Mouse (Mus musculus) lung, embryonic 16.5 days (tissue): ENCODE results near the gene Itgal. TPM values are rescaled to one million over a fixed set of nuclear protein-coding genes. Genes with fewer than 3 reads are reported as not detected.

Experiments used
- ATAC-seq: fragments of 200-750 bp; cut with Nextera tagmentation; 2 replicates; pipeline ENCODE4 v1.8.0; 2017; ENCODE audit warnings: low read depth, mild to moderate bottlenecking, moderate library complexity
- H3K27ac ChIP-seq: fragments of 300-500 bp; sonication (generic); 2 replicates; pipeline ENCODE4 v1.5.1; 2014; ENCODE audit warnings: mild to moderate bottlenecking, control low read depth, low read length
- H3K27me3 ChIP-seq: fragments of 300-500 bp; sonication (generic); 2 replicates; pipeline ENCODE4 v1.6.1; 2014; ENCODE audit warnings: low read depth, low read length, mixed read lengths; ENCODE audit not compliant: control insufficient read depth, insufficient read depth
- H3K36me3 ChIP-seq: fragments of 300-500 bp; sonication (generic); 2 replicates; pipeline ENCODE4 v1.6.1; 2014; ENCODE audit warnings: low read length; ENCODE audit not compliant: control insufficient read depth, insufficient read depth
- H3K4me1 ChIP-seq: fragments of 300-500 bp; sonication (generic); replicated peaks from 2 replicates; pipeline ENCODE4 v1.6.1; 2014; ENCODE audit warnings: low read length, mixed read lengths; ENCODE audit not compliant: control insufficient read depth, insufficient read depth
- H3K4me2 ChIP-seq: fragments of 300-500 bp; sonication (generic); 2 replicates; pipeline ENCODE4 v1.6.1; 2014; ENCODE audit warnings: low read depth, low read length, control low read depth
- H3K4me3 ChIP-seq: fragments of 300-500 bp; sonication (generic); 2 replicates; pipeline ENCODE4 v1.5.1; 2014; ENCODE audit warnings: mild to moderate bottlenecking, low read length, control low read depth
- H3K9ac ChIP-seq: fragments of 300-500 bp; sonication (generic); 2 replicates; pipeline ENCODE4 v1.6.1; 2014; ENCODE audit warnings: low read length, control low read depth
- H3K9me3 ChIP-seq: fragments of 300-500 bp; sonication (generic); 2 replicates; pipeline ENCODE4 v1.6.1; 2016; ENCODE audit warnings: low read length; ENCODE audit not compliant: control insufficient read depth
- WGBS: fragments of 180-500 bp; shearing (Covaris S2); extraction: QIAGEN DNeasy Blood & Tissue Kit; methylation state at CpG from one replicate; pipeline ENCODE4 v1.1.7; 2014; 5-methylcytosine and 5-hydroxymethylcytosine counted together
- polyA plus RNA-seq: library from polyadenylated mRNA; unstranded; fragments of >200 nt; fragmentation: Nextera tagmentation; extraction: Ambion mirVana; gene quantifications from 2 replicates; pipeline ENCODE4 v1.2.1, GENCODE M21; 2015

Itgal gene
- polyA plus RNA-seq, 1 experiment from 2014 or later: 2.1 TPM

- Histone ChIP-seq H3K4me1 (peaks cover 12% of the 10 kb centered on the region), H3K4me2 (peak within 1 kb of the TSS; percentile 88), H3K4me3 (peak within 1 kb of the TSS; percentile 83), H3K9ac (peak within 1 kb of the TSS; percentile 73), H3K27ac (peak within 1 kb of the TSS; percentile 50; the same call in 1 of the 2 replicates), H3K9me3 (no peaks in the 10 kb centered on the region), H3K27me3 (no peaks in the 10 kb centered on the region), H3K36me3 (no peaks in the 10 kb centered on the region)
- peak; percentile 99 for ATAC-seq
- WGBS: under 1% methylated on average over 50 of the region's 50 CpGs
Measured at GRCm38 (mm10) chr7:127260309-127261111, 35.5 kb upstream of the Itgal start, which contains the start of gene Dctpp1. Gene Dctpp1 (minus strand): TSS chr7:127260709.

GRCm38 (mm10) chr7:127262218-127262961, 33.7 kb upstream of the Itgal start:
- Histone ChIP-seq H3K9me3 (no peaks in the 10 kb centered on the region), H3K27me3 (no peaks in the 10 kb centered on the region), H3K4me2 (no peak overlapping the region), H3K36me3 (no peaks in the 10 kb centered on the region), H3K27ac (no peak overlapping the region), H3K4me3 (no peak overlapping the region), H3K4me1 (peaks cover 12% of the 10 kb centered on the region), H3K9ac (no peak overlapping the region)
- WGBS: 68% methylated on average over 10 of the region's 10 CpGs
- no peak for ATAC-seq

GRCm38 (mm10) chr7:127263526-127263925, 32.5 kb upstream of the Itgal start:
- H3K27ac ChIP-seq: no peak overlapping the region
- 85% methylated on average over 3 of the region's 3 CpGs for WGBS
- no peaks in the 10 kb centered on the region for H3K27me3 ChIP-seq
- no peak overlapping the region for H3K4me2 ChIP-seq
- H3K4me1 ChIP-seq: peaks cover 12% of the 10 kb centered on the region
- no peak overlapping the region for H3K4me3 ChIP-seq
- ATAC-seq: no peak
- H3K9ac ChIP-seq: no peak overlapping the region
- no peaks in the 10 kb centered on the region for H3K36me3 ChIP-seq
- no peaks in the 10 kb centered on the region for H3K9me3 ChIP-seq

- Histone ChIP-seq H3K4me3 (no peak overlapping the region), H3K4me2 (no peak overlapping the region), H3K27ac (no peak overlapping the region), H3K4me1 (peaks cover 17% of the 10 kb centered on the region), H3K9ac (no peak overlapping the region), H3K27me3 (no peaks in the 10 kb centered on the region), H3K36me3 (peaks cover 15% of the 10 kb centered on the region; the same call in 1 of the 2 replicates), H3K9me3 (no peaks in the 10 kb centered on the region)
- no peak for ATAC-seq
- WGBS: 85% methylated on average over 2 of the region's 2 CpGs
Measured at GRCm38 (mm10) chr7:127270256-127270655, 25.8 kb upstream of the Itgal start.

- Histone ChIP-seq H3K27ac (no peak overlapping the region), H3K36me3 (peaks cover 15% of the 10 kb centered on the region; the same call in 1 of the 2 replicates), H3K9me3 (no peaks in the 10 kb centered on the region), H3K4me1 (peaks cover 17% of the 10 kb centered on the region), H3K4me2 (no peak overlapping the region), H3K27me3 (no peaks in the 10 kb centered on the region), H3K9ac (no peak overlapping the region), H3K4me3 (no peak overlapping the region)
- WGBS: 91% methylated on average over 5 of the region's 5 CpGs
- ATAC-seq: no peak
Measured at GRCm38 (mm10) chr7:127270666-127271065, 25.4 kb upstream of the Itgal start.

GRCm38 (mm10) chr7:127271093-127271492, 25.0 kb upstream of the Itgal start:
- Histone ChIP-seq H3K27ac (no peak overlapping the region), H3K4me3 (no peak overlapping the region), H3K9me3 (no peaks in the 10 kb centered on the region), H3K36me3 (peaks cover 15% of the 10 kb centered on the region; the same call in 1 of the 2 replicates), H3K27me3 (no peaks in the 10 kb centered on the region), H3K4me1 (peaks cover 17% of the 10 kb centered on the region), H3K9ac (no peak overlapping the region), H3K4me2 (no peak overlapping the region)
- WGBS: 96% methylated on average over 4 of the region's 4 CpGs
- ATAC-seq: no peak

GRCm38 (mm10) chr7:127272566-127272965, 23.5 kb upstream of the Itgal start:
- H3K4me3 ChIP-seq: peak overlapping the region; percentile 97

GRCm38 (mm10) chr7:127273118-127273923, 22.7 kb upstream of the Itgal start:
- 11% methylated on average over 46 of the region's 50 CpGs for WGBS
- no peaks in the 10 kb centered on the region for H3K9me3 ChIP-seq
- peak overlapping the region; percentile 96 for H3K9ac ChIP-seq
- peak overlapping the region; percentile 80 for H3K27ac ChIP-seq
- H3K4me2 ChIP-seq: peak overlapping the region; percentile 91
- peaks cover 15% of the 10 kb centered on the region; the same call in 1 of the 2 replicates for H3K36me3 ChIP-seq
- peak; percentile 75 for ATAC-seq
- no peaks in the 10 kb centered on the region for H3K27me3 ChIP-seq
- peak overlapping the region; percentile 97 for H3K4me3 ChIP-seq
- H3K4me1 ChIP-seq: peaks cover 17% of the 10 kb centered on the region

More at GRCm38 (mm10) chr7:127272566-127272965, 23.5 kb upstream of the Itgal start:
- no peak overlapping the region for H3K27ac ChIP-seq
- peaks cover 17% of the 10 kb centered on the region for H3K4me1 ChIP-seq
- peak overlapping the region; percentile 91 for H3K4me2 ChIP-seq
- H3K9me3 ChIP-seq: no peaks in the 10 kb centered on the region
- peaks cover 15% of the 10 kb centered on the region; the same call in 1 of the 2 replicates for H3K36me3 ChIP-seq
- H3K9ac ChIP-seq: peak overlapping the region; percentile 96; the same call in 1 of the 2 replicates
- H3K27me3 ChIP-seq: no peaks in the 10 kb centered on the region
- no peak for ATAC-seq
- 97% methylated on average over 15 of the region's 15 CpGs for WGBS
